Mouse (Mus musculus) cerebellum, adult 2 months (tissue): Measurements from ENCODE around the gene Cldn14.

Experiments used
- CTCF ChIP-seq: fragments of 200-500 bp; IDR thresholded peaks from 2 replicates; pipeline ENCODE4 v1.5.1; 2011; ENCODE audit warnings: low read depth, mild to moderate bottlenecking, control low read depth, low read length, moderate library complexity, borderline replicate concordance; ENCODE audit not compliant: insufficient read depth
- POLR2A ChIP-seq: fragments of 200-500 bp; IDR thresholded peaks from 2 replicates; pipeline ENCODE4 v1.6.1; 2011; ENCODE audit warnings: low read length, control low read depth, borderline replicate concordance; ENCODE audit not compliant: insufficient read depth

GRCm38 (mm10) chr16:94034152-94034551, 25.5 kb upstream of the Cldn14 start:
- TF ChIP-seq CTCF = no peak
- TF ChIP-seq POLR2A = no peak
